Mouse (Mus musculus): Measurements from ENCODE around the gene Trub1. TPM values are rescaled to one million over a fixed set of nuclear protein-coding genes. Genes with fewer than 3 reads are reported as not detected.

The Trub1 gene
- polyA plus RNA-seq, 1 experiment: 2.7 TPM

- Histone ChIP-seq H3K27me3 (ENCODE audit: control insufficient read depth, insufficient read depth, low read length) (no peaks in the 10 kb centered on the region), H3K4me1 (ENCODE audit: control insufficient read depth, insufficient read depth, insufficient read length) (no peaks in the 10 kb centered on the region), H3K36me3 (ENCODE audit: control insufficient read depth, insufficient read depth, low read length) (no peaks in the 10 kb centered on the region), H3K27ac (ENCODE audit: insufficient read depth, low read length) (no peak overlapping the region), H3K4me3 (ENCODE audit: extremely low read depth, insufficient read depth, insufficient read length) (no peak overlapping the region)
- no peak for TF ChIP-seq POLR2A (IDR thresholded peaks at IDR 0.05; ENCODE audit: low read depth, low read length)
- no peak for TF ChIP-seq CTCF (IDR thresholded peaks at IDR 0.05; ENCODE audit: extremely low read depth, insufficient read depth, insufficient read length, insufficient replicate concordance)
- 97% methylated on average over 5 of the region's 5 CpGs for WGBS
- no peak for DNase-seq (ENCODE audit: low read depth in 1 of 2, low spot score in 2 of 2)
Observed at GRCm38 (mm10) chr19:57439296-57439695, 13.4 kb upstream of the Trub1 start.

- Histone ChIP-seq H3K27ac (ENCODE audit: insufficient read depth, low read length) (no peak overlapping the region), H3K27me3 (ENCODE audit: control insufficient read depth, insufficient read depth, low read length) (no peaks in the 10 kb centered on the region), H3K4me1 (ENCODE audit: control insufficient read depth, insufficient read depth, insufficient read length) (no peaks in the 10 kb centered on the region), H3K36me3 (ENCODE audit: control insufficient read depth, insufficient read depth, low read length) (no peaks in the 10 kb centered on the region), H3K4me3 (ENCODE audit: extremely low read depth, insufficient read depth, insufficient read length) (no peak overlapping the region)
- TF ChIP-seq CTCF (IDR thresholded peaks at IDR 0.05; ENCODE audit: extremely low read depth, insufficient read depth, insufficient read length, insufficient replicate concordance) (no peak), POLR2A (IDR thresholded peaks at IDR 0.05; ENCODE audit: low read depth, low read length) (no peak)
- no peak for DNase-seq (ENCODE audit: low read depth in 1 of 2, low spot score in 2 of 2)
- WGBS: 51% methylated on average over 7 of the region's 7 CpGs
Observed at GRCm38 (mm10) chr19:57441501-57441900, 11.2 kb upstream of the Trub1 start.

DNA sequence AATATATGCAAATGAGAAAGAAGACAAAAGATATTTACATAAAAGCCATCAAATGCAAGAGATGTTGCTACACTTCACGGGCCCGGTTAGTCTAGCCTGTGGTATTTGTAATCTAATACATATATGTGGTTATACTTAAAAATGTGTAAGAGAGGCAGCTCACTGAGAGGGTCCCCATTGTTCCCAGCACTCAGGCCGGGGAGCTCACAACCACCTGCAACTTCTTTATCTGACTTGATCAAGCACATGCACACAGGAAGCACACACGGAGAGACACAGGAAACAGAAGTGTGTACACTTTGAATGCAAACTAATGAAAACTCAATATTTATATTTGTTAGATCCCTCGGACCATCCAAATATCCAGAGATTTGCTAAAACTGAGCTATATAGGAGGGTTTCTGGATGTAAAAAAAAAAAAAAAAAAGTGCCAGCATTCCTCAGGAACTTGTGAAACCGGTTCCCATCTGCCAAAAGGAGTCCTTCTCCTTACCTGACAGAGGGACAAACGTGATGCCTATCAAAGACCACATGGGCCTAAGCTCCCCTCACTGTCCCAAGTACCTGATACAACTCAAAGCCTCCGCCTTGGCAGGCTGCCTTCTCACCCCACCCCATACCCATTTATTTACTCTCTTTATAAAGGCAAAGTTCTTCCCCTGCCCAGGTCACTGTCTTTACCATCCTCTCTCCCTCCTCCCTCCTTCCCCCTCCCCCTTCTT, 9.6 kb upstream of the Trub1 start:
- Histone ChIP-seq H3K27me3 (ENCODE audit: control insufficient read depth, insufficient read depth, low read length) (no peaks in the 10 kb centered on the region), H3K36me3 (ENCODE audit: control insufficient read depth, insufficient read depth, low read length) (no peaks in the 10 kb centered on the region), H3K27ac (ENCODE audit: insufficient read depth, low read length) (no peak overlapping the region), H3K4me3 (ENCODE audit: extremely low read depth, insufficient read depth, insufficient read length) (no peak overlapping the region), H3K4me1 (ENCODE audit: control insufficient read depth, insufficient read depth, insufficient read length) (no peaks in the 10 kb centered on the region)
- DNase-seq (ENCODE audit: low read depth in 1 of 2, low spot score in 2 of 2): no peak
- 44% methylated on average over 8 of the region's 8 CpGs for WGBS
- TF ChIP-seq CTCF (IDR thresholded peaks at IDR 0.05; ENCODE audit: extremely low read depth, insufficient read depth, insufficient read length, insufficient replicate concordance) (no peak), POLR2A (IDR thresholded peaks at IDR 0.05; ENCODE audit: low read depth, low read length) (no peak)

- no peaks in the 10 kb centered on the region for H3K36me3 ChIP-seq (ENCODE audit: control insufficient read depth, insufficient read depth, low read length)
Observed at GRCm38 (mm10) chr19:57445049-57445448, 7.7 kb upstream of the Trub1 start.

DNA sequence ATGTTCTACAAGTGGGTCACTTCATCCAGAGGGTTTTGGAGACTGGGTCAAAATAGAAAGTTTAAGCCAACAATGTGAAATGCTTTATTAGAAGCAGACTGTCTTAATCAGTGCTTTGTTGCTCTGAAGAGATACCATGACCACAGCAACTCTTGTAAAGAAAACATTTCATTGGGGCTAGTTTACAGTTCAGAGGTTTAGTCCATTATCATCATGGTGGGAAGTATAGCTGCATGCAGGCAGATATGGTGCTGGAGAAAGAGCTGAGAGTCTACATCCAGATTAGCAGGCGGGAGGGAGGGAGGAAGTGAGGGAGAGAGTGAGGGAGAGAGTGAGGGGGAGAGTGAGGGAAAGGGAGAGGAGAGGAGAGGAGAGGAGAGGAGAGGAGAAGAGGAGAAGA, 1.9 kb upstream of the Trub1 start:
- no peak for TF ChIP-seq CTCF (IDR thresholded peaks at IDR 0.05; ENCODE audit: extremely low read depth, insufficient read depth, insufficient read length, insufficient replicate concordance)
- TF ChIP-seq POLR2A (IDR thresholded peaks at IDR 0.05; ENCODE audit: low read depth, low read length): no peak
- 74% methylated on average over 1 of the region's 1 CpGs for WGBS
- H3K27ac ChIP-seq (ENCODE audit: insufficient read depth, low read length): no peak overlapping the region
- H3K36me3 ChIP-seq (ENCODE audit: control insufficient read depth, insufficient read depth, low read length): no peaks in the 10 kb centered on the region
- no peak overlapping the region for H3K4me3 ChIP-seq (ENCODE audit: extremely low read depth, insufficient read depth, insufficient read length)
- no peaks in the 10 kb centered on the region for H3K27me3 ChIP-seq (ENCODE audit: control insufficient read depth, insufficient read depth, low read length)
- no peak for DNase-seq (ENCODE audit: low read depth in 1 of 2, low spot score in 2 of 2)
- H3K4me1 ChIP-seq (ENCODE audit: control insufficient read depth, insufficient read depth, insufficient read length): no peaks in the 10 kb centered on the region; the same call in 1 of the 2 replicates

More at GRCm38 (mm10) chr19:57445049-57445448, 7.7 kb upstream of the Trub1 start:
- TF ChIP-seq POLR2A (IDR thresholded peaks at IDR 0.05; ENCODE audit: low read depth, low read length): no peak
- no peak for TF ChIP-seq CTCF (IDR thresholded peaks at IDR 0.05; ENCODE audit: extremely low read depth, insufficient read depth, insufficient read length, insufficient replicate concordance)
- Histone ChIP-seq H3K4me1 (ENCODE audit: control insufficient read depth, insufficient read depth, insufficient read length) (no peaks in the 10 kb centered on the region), H3K4me3 (ENCODE audit: extremely low read depth, insufficient read depth, insufficient read length) (no peak overlapping the region), H3K27ac (ENCODE audit: insufficient read depth, low read length) (no peak overlapping the region), H3K27me3 (ENCODE audit: control insufficient read depth, insufficient read depth, low read length) (no peaks in the 10 kb centered on the region)
- no peak for DNase-seq (ENCODE audit: low read depth in 1 of 2, low spot score in 2 of 2)
- 88% methylated on average over 5 of the region's 5 CpGs for WGBS

DNA sequence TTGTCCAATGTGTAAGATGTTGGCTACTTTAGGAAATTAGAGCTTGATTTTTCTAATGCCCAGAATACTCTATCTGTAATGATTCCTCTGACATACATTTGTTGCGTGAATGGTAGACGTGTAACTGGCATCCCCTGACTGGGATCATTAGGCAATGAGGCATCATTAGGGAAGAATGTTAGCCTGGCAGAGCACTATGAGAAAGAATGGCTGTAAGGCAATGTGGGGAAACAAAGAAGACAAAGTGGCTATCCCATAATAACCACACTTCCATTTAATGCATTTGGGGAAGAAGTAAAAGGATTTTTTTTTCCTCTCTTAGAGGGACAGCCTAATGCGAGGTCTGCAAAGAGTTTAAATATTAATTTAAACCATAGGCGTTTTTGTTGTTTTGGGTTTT, 950 bp upstream of the Trub1 start:
- no peak overlapping the region for H3K27ac ChIP-seq (ENCODE audit: insufficient read depth, low read length)
- WGBS: 93% methylated on average over 4 of the region's 4 CpGs
- H3K36me3 ChIP-seq (ENCODE audit: control insufficient read depth, insufficient read depth, low read length): no peaks in the 10 kb centered on the region
- no peaks in the 10 kb centered on the region for H3K27me3 ChIP-seq (ENCODE audit: control insufficient read depth, insufficient read depth, low read length)
- TF ChIP-seq CTCF (IDR thresholded peaks at IDR 0.05; ENCODE audit: extremely low read depth, insufficient read depth, insufficient read length, insufficient replicate concordance) (no peak), POLR2A (IDR thresholded peaks at IDR 0.05; ENCODE audit: low read depth, low read length) (no peak)
- H3K4me3 ChIP-seq (ENCODE audit: extremely low read depth, insufficient read depth, insufficient read length): no peak overlapping the region
- DNase-seq (ENCODE audit: low read depth in 1 of 2, low spot score in 2 of 2): no peak
- no peaks in the 10 kb centered on the region; the same call in 1 of the 2 replicates for H3K4me1 ChIP-seq (ENCODE audit: control insufficient read depth, insufficient read depth, insufficient read length)

GRCm38 (mm10) chr19:57453218-57453600, 497 bp downstream of the Trub1 start:
- TF ChIP-seq CTCF (IDR thresholded peaks at IDR 0.05; ENCODE audit: extremely low read depth, insufficient read depth, insufficient read length, insufficient replicate concordance): no peak
- TF ChIP-seq POLR2A (IDR thresholded peaks at IDR 0.05; ENCODE audit: low read depth, low read length): no peak

More at GRCm38 (mm10) chr19:57453218-57453600, 497 bp downstream of the Trub1 start:
- no peak for DNase-seq (ENCODE audit: low read depth in 1 of 2, low spot score in 2 of 2)
- peak overlapping the region; percentile 34; the same call in 1 of the 2 replicates for H3K27ac ChIP-seq (ENCODE audit: insufficient read depth, low read length)
- no peaks in the 10 kb centered on the region for H3K27me3 ChIP-seq (ENCODE audit: control insufficient read depth, insufficient read depth, low read length)
- peak overlapping the region; percentile 82 for H3K4me3 ChIP-seq (ENCODE audit: extremely low read depth, insufficient read depth, insufficient read length)
- 5% methylated on average over 6 of the region's 6 CpGs for WGBS
- no peaks in the 10 kb centered on the region; the same call in 1 of the 2 replicates for H3K4me1 ChIP-seq (ENCODE audit: control insufficient read depth, insufficient read depth, insufficient read length)
- H3K36me3 ChIP-seq (ENCODE audit: control insufficient read depth, insufficient read depth, low read length): no peaks in the 10 kb centered on the region
